Mouse (Mus musculus) liver, postnatal 0 days (tissue): Measurements from ENCODE around the gene Auh.

Source experiments
- CTCF ChIP-seq: sonication (generic); IDR thresholded peaks from 2 replicates; pipeline ENCODE4 v1.5.1; 2016; ENCODE audit warnings: antibody characterized with exemption, low read depth
- EP300 ChIP-seq: IDR thresholded peaks from 2 replicates; pipeline ENCODE4 v1.6.1; 2016; ENCODE audit warnings: antibody characterized with exemption, low read depth, mild to moderate bottlenecking

- TF ChIP-seq EP300 (no peak), CTCF (no peak)
Measured at GRCm38 (mm10) chr13:52904175-52904574, 25.3 kb downstream of the Auh start.
